Mouse (Mus musculus) hindbrain, postnatal 0 days (tissue): ENCODE measurements at regions not wholly inside any gene's neighbourhood (a gene's known extent, or its start where the extent isn't known, plus 50 kb on each side); places are given as distances from the start of the nearest gene placed in this dataset.

Experiments
- ATAC-seq: fragments of 200-750 bp; cut with Nextera tagmentation; 2 replicates; pipeline ENCODE4 v1.8.0; 2017; ENCODE audit warnings: mild to moderate bottlenecking, moderate TSS enrichment, moderate library complexity
- DNase-seq: peaks from one replicate; pipeline ENCODE4 v3.0.0-alpha.2; 2015; ENCODE audit warnings: low spot score
- H3K27ac ChIP-seq: fragments of 300-500 bp; sonication (generic); 2 replicates; pipeline ENCODE4 v1.5.1; 2014; ENCODE audit warnings: mild to moderate bottlenecking
- H3K27me3 ChIP-seq: fragments of 300-500 bp; sonication (generic); 2 replicates; pipeline ENCODE4 v1.6.1; 2014; ENCODE audit warnings: low read length, mixed read lengths; ENCODE audit not compliant: insufficient read depth
- H3K36me3 ChIP-seq: fragments of 300-500 bp; sonication (generic); 2 replicates; pipeline ENCODE4 v1.6.1; 2014; ENCODE audit warnings: low read length, mixed read lengths; ENCODE audit not compliant: insufficient read depth
- H3K4me1 ChIP-seq: fragments of 300-500 bp; sonication (generic); 2 replicates; pipeline ENCODE4 v1.6.1; 2014; ENCODE audit warnings: antibody characterized with exemption, low read length, mixed read lengths; ENCODE audit not compliant: insufficient read depth
- H3K4me2 ChIP-seq: fragments of 300-500 bp; sonication (generic); 2 replicates; pipeline ENCODE4 v1.6.1; 2014; ENCODE audit warnings: low read depth, mild to moderate bottlenecking, low read length, moderate library complexity, mixed read lengths
- H3K4me3 ChIP-seq: fragments of 300-500 bp; sonication (generic); 2 replicates; pipeline ENCODE4 v1.5.1; 2014; ENCODE audit warnings: low read length
- H3K9ac ChIP-seq: fragments of 300-500 bp; sonication (generic); replicated peaks from 2 replicates; pipeline ENCODE4 v1.6.1; 2014; ENCODE audit warnings: mild to moderate bottlenecking, low read length, moderate library complexity, mixed read lengths
- H3K9me3 ChIP-seq: fragments of 300-500 bp; sonication (generic); 2 replicates; pipeline ENCODE4 v1.6.1; 2016; ENCODE audit warnings: low read length, mixed read lengths
- CTCF ChIP-seq: IDR thresholded peaks from 2 replicates; pipeline ENCODE4 v1.5.1; 2016; ENCODE audit warnings: antibody characterized with exemption, control low read depth, low read depth
- WGBS: fragments of 180-500 bp; shearing (Covaris S2); extraction: QIAGEN DNeasy Blood & Tissue Kit; methylation state at CpG from one replicate; pipeline ENCODE4 v1.1.7; 2014; 5-methylcytosine and 5-hydroxymethylcytosine counted together

GRCm38 (mm10) chr3:33498645-33499044 lies 301.0 kb upstream of the Ttc14 start:
- no peak overlapping the region for H3K4me2 ChIP-seq
- no peak overlapping the region for H3K27ac ChIP-seq
- no peak overlapping the region for H3K4me3 ChIP-seq
- no peak overlapping the region for H3K9ac ChIP-seq
- H3K27me3 ChIP-seq: no peaks in the 10 kb centered on the region
- no peak for ATAC-seq
- no peak for DNase-seq
- no peaks in the 10 kb centered on the region for H3K9me3 ChIP-seq
- no peak for TF ChIP-seq CTCF
- no peaks in the 10 kb centered on the region for H3K4me1 ChIP-seq
- H3K36me3 ChIP-seq: no peaks in the 10 kb centered on the region
- 71% methylated on average over 1 of the region's 1 CpGs for WGBS

- Histone ChIP-seq H3K9me3 (no peaks in the 10 kb centered on the region), H3K4me2 (no peak overlapping the region), H3K4me1 (no peaks in the 10 kb centered on the region), H3K36me3 (no peaks in the 10 kb centered on the region), H3K27ac (no peak overlapping the region), H3K9ac (no peak overlapping the region), H3K4me3 (no peak overlapping the region), H3K27me3 (no peaks in the 10 kb centered on the region)
- 56% methylated on average over 2 of the region's 2 CpGs for WGBS
- TF ChIP-seq CTCF: no peak
- DNase-seq (no peak), ATAC-seq (no peak)
Observed at GRCm38 (mm10) chr3:33508277-33508676, 291.4 kb upstream of the Ttc14 start.

- DNase-seq (no peak), ATAC-seq (no peak)
- 93% methylated on average over 1 of the region's 1 CpGs for WGBS
- H3K27me3 ChIP-seq: no peaks in the 10 kb centered on the region
- no peak for TF ChIP-seq CTCF
- H3K27ac ChIP-seq: no peak overlapping the region
- H3K4me1 ChIP-seq: no peaks in the 10 kb centered on the region
- no peak overlapping the region for H3K4me2 ChIP-seq
- H3K36me3 ChIP-seq: no peaks in the 10 kb centered on the region
- no peak overlapping the region for H3K4me3 ChIP-seq
- no peaks in the 10 kb centered on the region for H3K9me3 ChIP-seq
- H3K9ac ChIP-seq: no peak overlapping the region
Observed at GRCm38 (mm10) chr3:33544161-33544560, 255.5 kb upstream of the Ttc14 start.

- no peak for TF ChIP-seq CTCF
- Histone ChIP-seq H3K27me3 (no peaks in the 10 kb centered on the region), H3K9me3 (no peaks in the 10 kb centered on the region), H3K4me2 (no peak overlapping the region), H3K4me1 (no peaks in the 10 kb centered on the region), H3K27ac (no peak overlapping the region), H3K9ac (no peak overlapping the region), H3K36me3 (no peaks in the 10 kb centered on the region), H3K4me3 (no peak overlapping the region)
- WGBS: 56% methylated on average over 4 of the region's 4 CpGs
- DNase-seq (peak; percentile 47), ATAC-seq (peak; percentile 62; the same call in 1 of the 2 replicates)
Observed at GRCm38 (mm10) chr3:33562670-33563360, 236.8 kb upstream of the Ttc14 start.

GRCm38 (mm10) chr3:33580599-33580998 lies 219.0 kb upstream of the Ttc14 start:
- Histone ChIP-seq H3K9ac (no peak overlapping the region), H3K4me1 (no peaks in the 10 kb centered on the region), H3K36me3 (no peaks in the 10 kb centered on the region), H3K9me3 (no peaks in the 10 kb centered on the region), H3K27me3 (no peaks in the 10 kb centered on the region), H3K4me2 (no peak overlapping the region), H3K4me3 (no peak overlapping the region), H3K27ac (no peak overlapping the region)
- DNase-seq (no peak), ATAC-seq (no peak)
- WGBS: 39% methylated on average over 1 of the region's 1 CpGs
- TF ChIP-seq CTCF: no peak

GRCm38 (mm10) chr3:33614206-33614605 lies 185.4 kb upstream of the Ttc14 start:
- Histone ChIP-seq H3K36me3 (no peaks in the 10 kb centered on the region), H3K9ac (no peak overlapping the region), H3K27me3 (no peaks in the 10 kb centered on the region), H3K27ac (no peak overlapping the region), H3K9me3 (no peaks in the 10 kb centered on the region), H3K4me2 (no peak overlapping the region), H3K4me1 (no peaks in the 10 kb centered on the region), H3K4me3 (no peak overlapping the region)
- TF ChIP-seq CTCF: no peak
- ATAC-seq (no peak), DNase-seq (no peak)

GRCm38 (mm10) chr3:33616871-33617270 lies 182.8 kb upstream of the Ttc14 start:
- no peak overlapping the region for H3K27ac ChIP-seq
- H3K9ac ChIP-seq: no peak overlapping the region
- H3K27me3 ChIP-seq: no peaks in the 10 kb centered on the region
- no peak overlapping the region for H3K4me3 ChIP-seq
- ATAC-seq: no peak
- DNase-seq: no peak
- no peaks in the 10 kb centered on the region for H3K4me1 ChIP-seq
- no peaks in the 10 kb centered on the region for H3K36me3 ChIP-seq
- H3K4me2 ChIP-seq: no peak overlapping the region
- WGBS: 86% methylated on average over 1 of the region's 1 CpGs
- no peaks in the 10 kb centered on the region for H3K9me3 ChIP-seq
- no peak for TF ChIP-seq CTCF
